Mouse (Mus musculus) forebrain, postnatal 0 days (tissue): ENCODE measurements around the gene Dgki. TPM values are rescaled to one million over a fixed set of nuclear protein-coding genes. Genes with fewer than 3 reads are reported as not detected.

ENCODE experiments used
- ATAC-seq: fragments of 200-750 bp; cut with Nextera tagmentation; 2 replicates; pipeline ENCODE4 v1.8.0; 2017; ENCODE audit warnings: mild to moderate bottlenecking, moderate library complexity
- DNase-seq: peaks from one replicate; pipeline ENCODE4 v3.0.0-alpha.2; 2015
- H3K27ac ChIP-seq: fragments of 300-500 bp; sonication (generic); 2 replicates; pipeline ENCODE4 v1.5.1; 2014; ENCODE audit warnings: low read depth, mild to moderate bottlenecking, antibody characterized with exemption, low read length, moderate library complexity, mixed read lengths
- H3K27me3 ChIP-seq: fragments of 300-500 bp; sonication (generic); 2 replicates; pipeline ENCODE4 v1.6.1; 2014; ENCODE audit warnings: mild to moderate bottlenecking, low read length, mixed read lengths; ENCODE audit not compliant: insufficient read depth
- H3K36me3 ChIP-seq: fragments of 300-500 bp; sonication (generic); 2 replicates; pipeline ENCODE4 v1.6.1; 2014; ENCODE audit warnings: mild to moderate bottlenecking, moderate library complexity; ENCODE audit not compliant: insufficient read depth
- H3K4me1 ChIP-seq: fragments of 300-500 bp; sonication (generic); 2 replicates; pipeline ENCODE4 v1.6.1; 2014; ENCODE audit warnings: antibody characterized with exemption; ENCODE audit not compliant: insufficient read depth
- H3K4me2 ChIP-seq: fragments of 300-500 bp; sonication (generic); 2 replicates; pipeline ENCODE4 v1.6.1; 2014; ENCODE audit warnings: low read depth, mild to moderate bottlenecking, moderate library complexity
- H3K4me3 ChIP-seq: fragments of 300-500 bp; sonication (generic); 2 replicates; pipeline ENCODE4 v1.5.1; 2014; ENCODE audit warnings: low read depth, low read length, mixed read lengths
- H3K9ac ChIP-seq: fragments of 300-500 bp; sonication (generic); 2 replicates; pipeline ENCODE4 v1.6.1; 2014; ENCODE audit warnings: mild to moderate bottlenecking
- H3K9me3 ChIP-seq: fragments of 300-500 bp; sonication (generic); 2 replicates; pipeline ENCODE4 v1.6.1; 2016; ENCODE audit warnings: low read length
- CTCF ChIP-seq: sonication (generic); IDR thresholded peaks from 2 replicates; pipeline ENCODE4 v1.5.1; 2016; ENCODE audit warnings: antibody characterized with exemption, control low read depth, low read depth
- WGBS: fragments of 180-500 bp; shearing (Covaris S2); extraction: QIAGEN DNeasy Blood & Tissue Kit; methylation state at CpG from one replicate; pipeline ENCODE4 v1.1.7; 2014; 5-methylcytosine and 5-hydroxymethylcytosine counted together
- polyA plus RNA-seq: library from polyadenylated mRNA; unstranded; fragments of >200 nt; fragmentation: Nextera tagmentation; extraction: Ambion mirVana; gene quantifications from 2 replicates; pipeline ENCODE4 v1.2.1, GENCODE M21; 2015
- total RNA-seq: library from RNA; depleted of rRNA; stranded (reverse); fragments of >200 nt; gene quantifications from 2 replicates; pipeline ENCODE4 v1.2.3, GENCODE M21; 2014

Gene Dgki
- total and polyA plus RNA-seq, 2 experiments from 2014 or later, result 5.5 to 34.0 TPM

GRCm38 (mm10) chr6:37057536-37057935, 242.4 kb downstream of the Dgki start:
- ATAC-seq, result no peak
- no peaks in the 10 kb centered on the region for H3K9me3 ChIP-seq
- no peak overlapping the region for H3K4me3 ChIP-seq
- H3K4me1 ChIP-seq, result no peaks in the 10 kb centered on the region
- peaks cover 10% of the 10 kb centered on the region; the same call in 1 of the 2 replicates for H3K36me3 ChIP-seq
- H3K9ac ChIP-seq, result no peak overlapping the region
- 97% methylated on average over 7 of the region's 7 CpGs for WGBS
- H3K4me2 ChIP-seq, result no peak overlapping the region
- TF ChIP-seq CTCF, result no peak
- H3K27me3 ChIP-seq, result no peaks in the 10 kb centered on the region
- no peak for DNase-seq
- no peak overlapping the region for H3K27ac ChIP-seq

GRCm38 (mm10) chr6:37055634-37056033, 244.3 kb downstream of the Dgki start:
- no peak overlapping the region for H3K9ac ChIP-seq
- H3K27ac ChIP-seq, result no peak overlapping the region
- 83% methylated on average over 3 of the region's 3 CpGs for WGBS
- DNase-seq (no peak), ATAC-seq (no peak)
- H3K4me3 ChIP-seq, result no peak overlapping the region
- no peaks in the 10 kb centered on the region for H3K9me3 ChIP-seq
- no peak for TF ChIP-seq CTCF
- H3K4me2 ChIP-seq, result no peak overlapping the region
- H3K36me3 ChIP-seq, result peaks cover 10% of the 10 kb centered on the region; the same call in 1 of the 2 replicates
- no peaks in the 10 kb centered on the region for H3K27me3 ChIP-seq
- H3K4me1 ChIP-seq, result no peaks in the 10 kb centered on the region

GRCm38 (mm10) chr6:37055128-37055527, 244.9 kb downstream of the Dgki start:
- H3K4me3 ChIP-seq, result no peak overlapping the region
- no peaks in the 10 kb centered on the region for H3K9me3 ChIP-seq
- H3K9ac ChIP-seq, result no peak overlapping the region
- no peak for DNase-seq
- H3K4me2 ChIP-seq, result no peak overlapping the region
- H3K4me1 ChIP-seq, result no peaks in the 10 kb centered on the region
- no peaks in the 10 kb centered on the region for H3K27me3 ChIP-seq
- no peak for TF ChIP-seq CTCF
- no peak for ATAC-seq
- H3K27ac ChIP-seq, result no peak overlapping the region
- H3K36me3 ChIP-seq, result peaks cover 10% of the 10 kb centered on the region; the same call in 1 of the 2 replicates
- 89% methylated on average over 5 of the region's 5 CpGs for WGBS

GRCm38 (mm10) chr6:37054435-37055020, 245.5 kb downstream of the Dgki start:
- no peaks in the 10 kb centered on the region for H3K9me3 ChIP-seq
- H3K4me2 ChIP-seq, result no peak overlapping the region
- DNase-seq (peak; percentile 78), ATAC-seq (peak; percentile 69)
- H3K4me3 ChIP-seq, result no peak overlapping the region
- no peak overlapping the region for H3K27ac ChIP-seq
- 51% methylated on average over 6 of the region's 6 CpGs for WGBS
- no peaks in the 10 kb centered on the region for H3K27me3 ChIP-seq
- H3K36me3 ChIP-seq, result peaks cover 10% of the 10 kb centered on the region; the same call in 1 of the 2 replicates
- no peaks in the 10 kb centered on the region for H3K4me1 ChIP-seq
- no peak overlapping the region for H3K9ac ChIP-seq
- TF ChIP-seq CTCF, result peak; percentile 81

GRCm38 (mm10) chr6:37053411-37053810, 246.6 kb downstream of the Dgki start:
- WGBS, result 50% methylated on average over 2 of the region's 2 CpGs

GRCm38 (mm10) chr6:37051652-37052051, 248.3 kb downstream of the Dgki start:
- TF ChIP-seq CTCF, result no peak
- no peak overlapping the region for H3K4me2 ChIP-seq
- WGBS, result 42% methylated on average over 5 of the region's 5 CpGs
- no peak overlapping the region for H3K4me3 ChIP-seq
- ATAC-seq, result no peak
- H3K9me3 ChIP-seq, result no peaks in the 10 kb centered on the region
- H3K27me3 ChIP-seq, result no peaks in the 10 kb centered on the region
- no peak overlapping the region for H3K27ac ChIP-seq
- H3K9ac ChIP-seq, result no peak overlapping the region
- no peaks in the 10 kb centered on the region for H3K36me3 ChIP-seq
- no peaks in the 10 kb centered on the region for H3K4me1 ChIP-seq
- DNase-seq, result no peak

More at GRCm38 (mm10) chr6:37053411-37053810, 246.6 kb downstream of the Dgki start:
- Histone ChIP-seq H3K9ac (no peak overlapping the region), H3K4me1 (no peaks in the 10 kb centered on the region), H3K9me3 (no peaks in the 10 kb centered on the region), H3K27me3 (no peaks in the 10 kb centered on the region), H3K36me3 (peaks cover 10% of the 10 kb centered on the region; the same call in 1 of the 2 replicates), H3K4me2 (no peak overlapping the region), H3K4me3 (no peak overlapping the region), H3K27ac (no peak overlapping the region)
- DNase-seq, result no peak
- TF ChIP-seq CTCF, result no peak
- ATAC-seq, result no peak

- H3K4me3 ChIP-seq, result no peak overlapping the region
- WGBS, result 100% methylated on average over 1 of the region's 1 CpGs
- no peak overlapping the region for H3K9ac ChIP-seq
- no peaks in the 10 kb centered on the region for H3K36me3 ChIP-seq
- H3K4me1 ChIP-seq, result no peaks in the 10 kb centered on the region
- no peak for TF ChIP-seq CTCF
- no peaks in the 10 kb centered on the region for H3K9me3 ChIP-seq
- ATAC-seq, result no peak
- H3K27me3 ChIP-seq, result no peaks in the 10 kb centered on the region
- H3K4me2 ChIP-seq, result no peak overlapping the region
- H3K27ac ChIP-seq, result no peak overlapping the region
- DNase-seq, result no peak
Observed at GRCm38 (mm10) chr6:37051150-37051549, 248.8 kb downstream of the Dgki start.
